Mouse (Mus musculus) limb, embryonic 14.5 days (tissue): ENCODE data around the gene Phgr1. TPM values are rescaled to one million over a fixed set of nuclear protein-coding genes. Genes with fewer than 3 reads are reported as not detected.
A peak's percentile ranks its signal among the peaks of the same experiment; 100 is the strongest.

Experiments
- ATAC-seq: fragments of 200-750 bp; cut with Nextera tagmentation; 2 replicates; pipeline ENCODE4 v1.8.0; 2017; ENCODE audit warnings: low read depth, moderate number of reproducible peaks, moderate TSS enrichment; ENCODE audit not compliant: low FRiP score
- DNase-seq: peaks from one replicate; pipeline ENCODE4 v3.0.0-alpha.2; 2015; ENCODE audit warnings: low spot score
- H3K27ac ChIP-seq: fragments of 300-500 bp; sonication (generic); replicated peaks from 2 replicates; pipeline ENCODE4 v1.5.1; 2014; ENCODE audit warnings: low read depth, mild to moderate bottlenecking, low read length, moderate library complexity, mixed read lengths
- H3K27me3 ChIP-seq: fragments of 300-500 bp; sonication (generic); 2 replicates; pipeline ENCODE4 v1.6.1; 2014; ENCODE audit warnings: low read length, mixed read lengths; ENCODE audit not compliant: control insufficient read depth, insufficient read depth
- H3K36me3 ChIP-seq: fragments of 300-500 bp; sonication (generic); 2 replicates; pipeline ENCODE4 v1.6.1; 2014; ENCODE audit warnings: mild to moderate bottlenecking, low read length, moderate library complexity, mixed read lengths; ENCODE audit not compliant: control insufficient read depth, insufficient read depth
- H3K4me1 ChIP-seq: fragments of 300-500 bp; sonication (generic); 2 replicates; pipeline ENCODE4 v1.6.1; 2014; ENCODE audit warnings: antibody characterized with exemption, low read length, mixed read lengths; ENCODE audit not compliant: control insufficient read depth, insufficient read depth
- H3K4me2 ChIP-seq: fragments of 300-500 bp; sonication (generic); replicated peaks from 2 replicates; pipeline ENCODE4 v1.6.1; 2014; ENCODE audit warnings: low read depth, mild to moderate bottlenecking, low read length, moderate library complexity; ENCODE audit not compliant: severe bottlenecking
- H3K4me3 ChIP-seq: fragments of 300-500 bp; sonication (generic); replicated peaks from 2 replicates; pipeline ENCODE4 v1.5.1; 2014; ENCODE audit warnings: low read length
- H3K9ac ChIP-seq: fragments of 300-500 bp; sonication (generic); 2 replicates; pipeline ENCODE4 v1.6.1; 2014; ENCODE audit warnings: mild to moderate bottlenecking, low read depth, low read length, moderate library complexity; ENCODE audit not compliant: severe bottlenecking
- H3K9me3 ChIP-seq: fragments of 300-500 bp; sonication (generic); 2 replicates; pipeline ENCODE4 v1.6.1; 2016; ENCODE audit warnings: low read length; ENCODE audit not compliant: control insufficient read depth
- POLR2A ChIP-seq: fragments of 200-500 bp; IDR thresholded peaks from 2 replicates; pipeline ENCODE4 v1.8.0; 2012; ENCODE audit warnings: inconsistent platforms, mild to moderate bottlenecking, moderate library complexity, borderline replicate concordance; ENCODE audit not compliant: insufficient read depth, insufficient read length; ENCODE audit errors: extremely low read depth
- WGBS: fragments of 180-500 bp; shearing (Covaris S2); extraction: QIAGEN DNeasy Blood & Tissue Kit; methylation state at CpG from one replicate; pipeline ENCODE4 v1.1.7; 2014; 5-methylcytosine and 5-hydroxymethylcytosine counted together
- polyA plus RNA-seq, 2 experiments: library from polyadenylated mRNA; depleted of rRNA in 1 of 2; stranded (reverse) in 1 of 2; unstranded in 1 of 2; fragments of >200 nt; fragmentation: Nextera tagmentation in 1 of 2; extraction: Ambion mirVana in 1 of 2; gene quantifications; 2 replicates each; pipeline versions ENCODE4 v1.2.1 to v1.2.3; 2012 to 2014

Phgr1 gene
- polyA plus RNA-seq, 2 experiments, result not detected

DNA sequence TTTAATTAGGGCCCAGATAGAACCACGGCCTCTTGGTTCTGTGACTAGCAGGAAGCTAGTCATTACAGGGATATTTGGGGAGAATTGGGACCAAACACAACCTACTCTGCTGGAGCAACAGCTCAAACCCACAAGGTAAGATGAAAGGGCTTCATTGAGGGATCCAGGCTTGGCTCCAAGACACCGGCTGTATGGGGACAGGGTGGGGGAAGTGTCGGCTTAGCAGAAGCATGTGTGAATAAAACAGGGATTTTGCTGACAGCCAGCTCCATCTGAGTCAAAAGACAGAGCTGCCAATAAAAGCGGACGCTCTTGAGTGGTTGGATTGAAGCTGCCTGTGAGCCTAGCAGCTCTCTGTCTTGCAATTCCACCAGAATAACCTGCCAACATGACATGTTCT lies 39.2 kb upstream of the Phgr1 start:
- H3K4me3 ChIP-seq, result no peak overlapping the region

DNA sequence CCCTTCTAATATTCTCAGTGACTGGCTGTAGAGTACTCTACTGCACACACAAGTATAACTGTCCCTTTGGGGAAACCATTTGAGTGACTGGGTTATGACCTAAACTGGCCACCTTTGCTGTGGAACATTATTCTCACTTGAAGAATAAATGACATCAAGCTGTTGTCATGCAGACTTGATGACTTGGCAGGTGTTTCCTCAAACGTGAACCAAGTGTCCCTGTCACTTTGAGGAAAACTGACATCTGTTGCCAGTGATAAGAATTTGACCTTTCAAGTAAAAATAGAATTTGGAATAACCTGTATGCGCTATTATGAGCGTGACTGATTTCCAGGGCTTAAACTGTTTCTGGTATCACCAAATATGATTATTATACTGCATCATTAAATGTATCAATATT lies 32.2 kb upstream of the Phgr1 start:
- 72% methylated on average over 3 of the region's 3 CpGs for WGBS
- Histone ChIP-seq H3K27ac (no peak overlapping the region), H3K36me3 (no peaks in the 10 kb centered on the region), H3K9ac (no peak overlapping the region), H3K4me3 (no peak overlapping the region), H3K4me1 (peaks cover 4% of the 10 kb centered on the region; the same call in 1 of the 2 replicates), H3K9me3 (no peaks in the 10 kb centered on the region), H3K4me2 (no peak overlapping the region), H3K27me3 (0 out of 2 replicates have a peak, but pooled peaks cover 12% of the 10 kb centered on the region)
- no peak for TF ChIP-seq POLR2A
- DNase-seq (no peak), ATAC-seq (no peak)

More for the DNA sequence above, 39.2 kb upstream of the Phgr1 start:
- H3K4me1 ChIP-seq, result peaks cover 5% of the 10 kb centered on the region
- no peak for TF ChIP-seq POLR2A
- H3K27ac ChIP-seq, result no peak overlapping the region
- WGBS, result 33% methylated on average over 5 of the region's 5 CpGs
- H3K27me3 ChIP-seq, result 0 out of 2 replicates have a peak, but pooled peaks cover 4% of the 10 kb centered on the region
- H3K9me3 ChIP-seq, result no peaks in the 10 kb centered on the region
- H3K36me3 ChIP-seq, result no peaks in the 10 kb centered on the region
- no peak for ATAC-seq
- H3K4me2 ChIP-seq, result no peak overlapping the region
- DNase-seq, result no peak
- H3K9ac ChIP-seq, result no peak overlapping the region

- 0 out of 2 replicates have a peak, but pooled peaks cover 12% of the 10 kb centered on the region for H3K27me3 ChIP-seq
- DNase-seq (no peak), ATAC-seq (no peak)
- no peak overlapping the region for H3K4me3 ChIP-seq
- H3K36me3 ChIP-seq, result no peaks in the 10 kb centered on the region
- no peak overlapping the region for H3K27ac ChIP-seq
- no peak overlapping the region for H3K9ac ChIP-seq
- TF ChIP-seq POLR2A, result no peak
- 47% methylated on average over 9 of the region's 9 CpGs for WGBS
- H3K9me3 ChIP-seq, result no peaks in the 10 kb centered on the region
- no peak overlapping the region for H3K4me2 ChIP-seq
- H3K4me1 ChIP-seq, result peaks cover 4% of the 10 kb centered on the region; the same call in 1 of the 2 replicates
Measured at GRCm38 (mm10) chr2:118741183-118741582, 31.4 kb upstream of the Phgr1 start.

GRCm38 (mm10) chr2:118743261-118743943 lies 29.2 kb upstream of the Phgr1 start:
- H3K4me1 ChIP-seq, result peaks cover 19% of the 10 kb centered on the region
- H3K4me2 ChIP-seq, result no peak overlapping the region
- no peaks in the 10 kb centered on the region for H3K36me3 ChIP-seq
- no peak overlapping the region for H3K4me3 ChIP-seq
- DNase-seq, result peak; percentile 54
- TF ChIP-seq POLR2A, result no peak
- no peak for ATAC-seq
- no peak overlapping the region for H3K9ac ChIP-seq
- H3K9me3 ChIP-seq, result no peaks in the 10 kb centered on the region
- no peak overlapping the region for H3K27ac ChIP-seq
- H3K27me3 ChIP-seq, result 0 out of 2 replicates have a peak, but pooled peaks cover 12% of the 10 kb centered on the region
- 26% methylated on average over 8 of the region's 8 CpGs for WGBS

DNA sequence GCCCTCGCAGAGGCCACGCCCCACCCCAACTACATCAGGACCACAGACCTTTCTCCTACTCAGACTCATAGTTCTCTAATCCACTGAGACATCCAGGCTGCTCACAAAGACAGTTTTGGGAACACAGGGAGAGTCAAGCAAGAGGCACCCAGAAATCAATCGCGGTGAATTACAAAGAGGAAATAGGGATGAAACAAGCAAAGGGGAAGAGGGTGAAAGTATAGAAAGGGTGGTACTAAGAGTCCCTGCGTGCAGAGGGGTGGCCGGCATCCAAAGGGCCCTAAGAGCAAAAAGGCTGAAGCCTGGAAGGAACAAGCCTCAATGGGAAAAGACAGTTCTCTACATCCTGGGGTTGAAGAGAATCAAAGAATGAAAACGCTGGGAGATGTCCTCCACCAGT lies 27.9 kb upstream of the Phgr1 start:
- Histone ChIP-seq H3K4me1 (peaks cover 29% of the 10 kb centered on the region), H3K4me2 (peak overlapping the region; percentile 96; the same call in 1 of the 2 replicates), H3K36me3 (no peaks in the 10 kb centered on the region; the same call in 1 of the 2 replicates), H3K9ac (no peak overlapping the region), H3K27ac (no peak overlapping the region), H3K9me3 (no peaks in the 10 kb centered on the region), H3K27me3 (0 out of 2 replicates have a peak, but pooled peaks cover 12% of the 10 kb centered on the region), H3K4me3 (0 out of 2 replicates have a peak overlapping the region, but pooled peaks have one; percentile 74)
- TF ChIP-seq POLR2A, result no peak
- WGBS, result 10% methylated on average over 7 of the region's 7 CpGs
- no peak for DNase-seq
- no peak for ATAC-seq
